Mouse (Mus musculus): ENCODE measurements around the gene Plekhg5.

DNA sequence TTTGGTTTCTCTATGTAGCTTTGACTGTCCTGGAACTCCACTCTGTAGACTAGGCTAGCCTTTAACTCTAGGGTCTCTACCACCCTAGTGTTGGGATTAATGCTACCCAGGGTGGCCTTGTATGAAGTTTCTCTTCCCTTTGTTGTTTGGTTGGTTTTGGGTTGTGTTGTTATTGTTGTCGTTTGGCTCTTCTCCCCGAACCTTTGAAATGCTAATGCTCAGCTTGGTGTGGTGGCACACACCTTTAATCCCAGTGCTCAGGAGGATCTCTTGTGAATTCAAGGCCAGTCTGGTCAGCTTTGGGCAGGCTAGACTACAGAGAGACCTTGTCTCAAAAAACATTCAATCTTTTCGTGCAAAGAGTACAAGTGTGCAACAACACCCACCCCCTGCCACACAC lies 29.1 kb upstream of the Plekhg5 start:
- TF ChIP-seq CTCF (IDR thresholded peaks at IDR 0.05; ENCODE audit: borderline replicate concordance, insufficient read depth, low read depth, low read length) (no peak), POLR2A (IDR thresholded peaks at IDR 0.05; ENCODE audit: borderline replicate concordance, insufficient read depth, low read length) (no peak)

All from cerebellum, adult 2 months (tissue).